Mouse (Mus musculus) thymus, adult 2 months (tissue): Measurements from ENCODE around the gene Pdk3. TPM values are rescaled to one million over a fixed set of nuclear protein-coding genes. Genes with fewer than 3 reads are reported as not detected.

Experiments
- DNase-seq: peaks from one replicate; pipeline ENCODE4 v3.0.0; 2021
- H3K27ac ChIP-seq: fragments of 200-500 bp; 2 replicates; pipeline ENCODE4 v1.5.1; 2012; ENCODE audit warnings: low read length, control low read depth; ENCODE audit not compliant: control insufficient read depth, insufficient read depth
- H3K27me3 ChIP-seq: fragments of 200-500 bp; 2 replicates; pipeline ENCODE4 v1.6.1; 2012; ENCODE audit warnings: mild to moderate bottlenecking, low read length, moderate library complexity, mixed read lengths; ENCODE audit not compliant: control insufficient read depth, insufficient read depth
- H3K36me3 ChIP-seq: fragments of 200-500 bp; 2 replicates; pipeline ENCODE4 v1.6.1; 2012; ENCODE audit warnings: mild to moderate bottlenecking, low read length, moderate library complexity; ENCODE audit not compliant: control insufficient read depth, insufficient read depth
- H3K4me1 ChIP-seq: fragments of 200-500 bp; replicated peaks from 2 replicates; pipeline ENCODE4 v1.6.1; 2012; ENCODE audit warnings: low read length; ENCODE audit not compliant: control insufficient read depth, insufficient read depth
- H3K4me3 ChIP-seq: fragments of 200-500 bp; 2 replicates; pipeline ENCODE4 v1.5.1; 2012; ENCODE audit warnings: mild to moderate bottlenecking, low read length, control low read depth, moderate library complexity; ENCODE audit not compliant: control insufficient read depth, insufficient read depth
- CTCF ChIP-seq: fragments of 200-500 bp; IDR thresholded peaks from 2 replicates; pipeline ENCODE4 v1.5.1; 2012; ENCODE audit warnings: mild to moderate bottlenecking, control low read depth, low read length, moderate library complexity, borderline replicate concordance; ENCODE audit not compliant: control insufficient read depth, poor library complexity, insufficient read depth; ENCODE audit errors: extremely low read depth
- POLR2A ChIP-seq: fragments of 200-500 bp; IDR thresholded peaks from 2 replicates; pipeline ENCODE4 v1.6.1; 2012; ENCODE audit warnings: mild to moderate bottlenecking, low read length, control low read depth, moderate library complexity; ENCODE audit not compliant: control insufficient read depth, poor library complexity, insufficient read depth; ENCODE audit errors: extremely low read depth
- WGBS: fragments of 180-500 bp; shearing (Covaris S2); methylation state at CpG from one replicate; pipeline ENCODE4 v1.1.7; 2018; 5-methylcytosine and 5-hydroxymethylcytosine counted together
- polyA plus RNA-seq: library from polyadenylated mRNA; depleted of rRNA; stranded (reverse); fragments of >200 nt; gene quantifications from 2 replicates; pipeline ENCODE4 v1.2.3, GENCODE M21; 2012

The Pdk3 gene
- polyA plus RNA-seq, 1 experiment, result 22.5 TPM

GRCm38 (mm10) chrX:93755210-93755842 is 76.7 kb downstream of the Pdk3 start:
- Histone ChIP-seq H3K4me3 (no peak overlapping the region), H3K27me3 (no peaks in the 10 kb centered on the region), H3K36me3 (no peaks in the 10 kb centered on the region), H3K4me1 (no peaks in the 10 kb centered on the region), H3K27ac (no peak overlapping the region)
- no peak for DNase-seq
- TF ChIP-seq POLR2A, result no peak
- TF ChIP-seq CTCF, result no peak
- WGBS, result 93% methylated on average over 11 of the region's 11 CpGs

GRCm38 (mm10) chrX:93750566-93750965 is 81.4 kb downstream of the Pdk3 start:
- H3K36me3 ChIP-seq, result no peaks in the 10 kb centered on the region

GRCm38 (mm10) chrX:93749165-93749564 is 82.8 kb downstream of the Pdk3 start:
- H3K27me3 ChIP-seq, result no peaks in the 10 kb centered on the region
- no peak overlapping the region for H3K27ac ChIP-seq
- no peak for TF ChIP-seq POLR2A
- no peak for TF ChIP-seq CTCF
- no peak for DNase-seq
- WGBS, result 95% methylated on average over 1 of the region's 1 CpGs
- no peaks in the 10 kb centered on the region for H3K4me1 ChIP-seq
- H3K4me3 ChIP-seq, result no peak overlapping the region
- H3K36me3 ChIP-seq, result no peaks in the 10 kb centered on the region

More at GRCm38 (mm10) chrX:93750566-93750965, 81.4 kb downstream of the Pdk3 start:
- no peak overlapping the region for H3K27ac ChIP-seq
- no peaks in the 10 kb centered on the region for H3K27me3 ChIP-seq
- DNase-seq, result no peak
- 97% methylated on average over 6 of the region's 6 CpGs for WGBS
- no peaks in the 10 kb centered on the region for H3K4me1 ChIP-seq
- TF ChIP-seq CTCF (no peak), POLR2A (no peak)
- no peak overlapping the region for H3K4me3 ChIP-seq

- TF ChIP-seq POLR2A (no peak), CTCF (no peak)
- no peaks in the 10 kb centered on the region for H3K4me1 ChIP-seq
- H3K4me3 ChIP-seq, result no peak overlapping the region
- no peak for DNase-seq
- 92% methylated on average over 6 of the region's 6 CpGs for WGBS
- H3K27me3 ChIP-seq, result no peaks in the 10 kb centered on the region
- H3K27ac ChIP-seq, result no peak overlapping the region
- H3K36me3 ChIP-seq, result no peaks in the 10 kb centered on the region
Observed at GRCm38 (mm10) chrX:93732975-93733748, 98.8 kb downstream of the Pdk3 start.

GRCm38 (mm10) chrX:93732407-93732806 is 99.6 kb downstream of the Pdk3 start:
- no peaks in the 10 kb centered on the region for H3K27me3 ChIP-seq
- no peak overlapping the region for H3K27ac ChIP-seq
- TF ChIP-seq POLR2A (no peak), CTCF (no peak)
- no peaks in the 10 kb centered on the region for H3K4me1 ChIP-seq
- no peak for DNase-seq
- H3K4me3 ChIP-seq, result no peak overlapping the region
- no peaks in the 10 kb centered on the region for H3K36me3 ChIP-seq

GRCm38 (mm10) chrX:93730854-93731253 is 101.1 kb downstream of the Pdk3 start:
- Histone ChIP-seq H3K27me3 (no peaks in the 10 kb centered on the region), H3K4me1 (no peaks in the 10 kb centered on the region), H3K27ac (no peak overlapping the region), H3K4me3 (no peak overlapping the region), H3K36me3 (no peaks in the 10 kb centered on the region)
- WGBS, result 93% methylated on average over 8 of the region's 8 CpGs
- TF ChIP-seq POLR2A, result no peak
- TF ChIP-seq CTCF, result no peak
- DNase-seq, result no peak
